Mouse (Mus musculus) olfactory bulb, adult 2 months (tissue): ENCODE measurements around the gene 4921539E11Rik.

Source experiments
- CTCF ChIP-seq: fragments of 200-500 bp; IDR thresholded peaks from 2 replicates; pipeline ENCODE4 v1.5.1; 2012; ENCODE audit warnings: low read depth, mild to moderate bottlenecking, low read length, moderate library complexity; ENCODE audit not compliant: insufficient read depth
- POLR2A ChIP-seq: fragments of 200-500 bp; IDR thresholded peaks from 2 replicates; pipeline ENCODE4 v1.6.1; 2012; ENCODE audit warnings: mild to moderate bottlenecking, low read depth, low read length, moderate library complexity; ENCODE audit not compliant: insufficient read depth

DNA sequence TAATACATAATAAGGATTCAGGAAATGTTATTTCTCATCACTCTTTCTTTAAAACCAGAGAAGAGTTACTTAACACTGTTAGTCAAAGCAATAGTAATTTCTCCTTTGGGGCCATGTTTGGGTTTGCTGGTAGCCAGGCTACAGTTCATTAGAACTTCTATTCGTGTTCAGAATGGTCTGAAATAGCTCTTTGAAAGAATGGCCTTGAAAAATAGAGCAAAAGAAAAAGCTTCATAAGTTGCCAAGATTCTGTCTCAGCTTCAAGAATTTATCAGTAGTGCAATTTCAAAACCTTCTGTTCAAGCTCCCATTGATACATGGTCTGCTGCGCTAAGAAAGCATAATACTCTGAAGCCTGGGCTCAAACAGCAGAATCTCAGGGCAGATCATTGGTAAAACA, 87.0 kb downstream of the 4921539E11Rik start:
- TF ChIP-seq CTCF (no peak), POLR2A (no peak)
